Mouse (Mus musculus) liver, adult 2 months (tissue): ENCODE results near the gene Uspl1.

ENCODE experiments used
- CTCF ChIP-seq: fragments of 200-500 bp; IDR thresholded peaks from 2 replicates; pipeline ENCODE4 v1.5.1; 2011; ENCODE audit warnings: low read depth, low read length, control low read depth
- POLR2A ChIP-seq: fragments of 200-500 bp; IDR thresholded peaks from 2 replicates; pipeline ENCODE4 v1.6.1; 2011; ENCODE audit warnings: low read length, control low read depth; ENCODE audit not compliant: insufficient read depth; ENCODE audit errors: extremely low read depth

DNA sequence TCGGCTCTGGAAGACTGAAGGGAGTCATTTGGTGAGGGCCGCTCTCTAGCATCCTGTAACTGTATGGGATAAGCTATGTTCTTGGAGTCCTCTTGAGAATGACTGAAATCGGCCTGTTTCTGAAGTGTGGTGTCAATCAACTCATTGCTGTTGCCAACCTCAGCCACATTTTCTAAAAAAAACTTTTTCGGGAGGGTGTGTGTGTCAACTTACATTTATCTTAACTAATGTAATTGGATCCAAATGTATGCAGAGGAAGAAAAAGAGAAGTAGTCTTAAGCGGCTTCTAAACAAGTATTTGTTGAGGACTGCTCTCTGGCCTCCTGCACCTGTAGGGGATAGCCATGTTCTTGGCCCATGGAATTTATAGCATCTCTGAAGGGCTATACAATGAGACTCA lies 6.1 kb upstream of the Uspl1 start:
- TF ChIP-seq POLR2A (no peak), CTCF (no peak)
